Mouse (Mus musculus) liver, adult 2 months (tissue): ENCODE data around the gene Praf2. TPM values are rescaled to one million over a fixed set of nuclear protein-coding genes. Genes with fewer than 3 reads are reported as not detected.

Experiments
- DNase-seq: peaks from one replicate; pipeline ENCODE4 v3.0.0-alpha.2; 2011; ENCODE audit warnings: low read depth, low spot score; ENCODE audit errors: extremely low read depth
- H3K27ac ChIP-seq: fragments of 200-500 bp; replicated peaks from 2 replicates; pipeline ENCODE4 v1.5.1; 2012; ENCODE audit warnings: low read depth, mild to moderate bottlenecking, control low read depth, inconsistent platforms, low read length; ENCODE audit not compliant: insufficient read depth
- H3K27me3 ChIP-seq: fragments of 200-500 bp; 2 replicates; pipeline ENCODE4 v1.6.1; 2012; ENCODE audit warnings: mild to moderate bottlenecking, moderate library complexity, low read length, inconsistent platforms; ENCODE audit not compliant: control insufficient read depth, insufficient read depth
- H3K36me3 ChIP-seq: fragments of 200-500 bp; 2 replicates; pipeline ENCODE4 v1.6.1; 2012; ENCODE audit warnings: low read length, inconsistent platforms; ENCODE audit not compliant: control insufficient read depth, insufficient read depth
- H3K4me1 ChIP-seq: fragments of 200-500 bp; 2 replicates; pipeline ENCODE4 v1.6.1; 2011; ENCODE audit warnings: low read length; ENCODE audit not compliant: control insufficient read depth, insufficient read depth
- H3K4me3 ChIP-seq: fragments of 200-500 bp; 2 replicates; pipeline ENCODE4 v1.5.1; 2011; ENCODE audit warnings: low read depth, mild to moderate bottlenecking, control low read depth, low read length, moderate library complexity; ENCODE audit not compliant: insufficient read depth
- H3K79me2 ChIP-seq: fragments of 200-500 bp; 2 replicates; pipeline ENCODE4 v1.6.1; 2012; ENCODE audit warnings: inconsistent platforms, mild to moderate bottlenecking, low read length, moderate library complexity; ENCODE audit not compliant: control insufficient read depth, insufficient read depth
- H3K9ac ChIP-seq: fragments of 200-500 bp; 2 replicates; pipeline ENCODE4 v1.6.1; 2012; ENCODE audit warnings: low read depth, mild to moderate bottlenecking, control low read depth, inconsistent platforms, low read length
- CTCF ChIP-seq: fragments of 200-500 bp; IDR thresholded peaks from 2 replicates; pipeline ENCODE4 v1.5.1; 2011; ENCODE audit warnings: low read depth, low read length, control low read depth
- POLR2A ChIP-seq: fragments of 200-500 bp; IDR thresholded peaks from 2 replicates; pipeline ENCODE4 v1.6.1; 2011; ENCODE audit warnings: low read length, control low read depth; ENCODE audit not compliant: insufficient read depth; ENCODE audit errors: extremely low read depth
- WGBS: fragments of 180-500 bp; shearing (Covaris S2); methylation state at CpG from one replicate; pipeline ENCODE4 v1.1.7; 2018; 5-methylcytosine and 5-hydroxymethylcytosine counted together
- polyA plus RNA-seq: library from polyadenylated mRNA; depleted of rRNA; stranded (reverse); fragments of >200 nt; gene quantifications from 2 replicates; pipeline ENCODE4 v1.2.3, GENCODE M21; 2012
- total RNA-seq: library from RNA; depleted of rRNA; stranded (reverse); fragments of >200 nt; gene quantifications from 2 replicates; pipeline ENCODE4 v1.2.3, GENCODE M21; 2014

Gene Praf2
- total and polyA plus RNA-seq, 2 experiments: 1.1 to 7.7 TPM

DNA sequence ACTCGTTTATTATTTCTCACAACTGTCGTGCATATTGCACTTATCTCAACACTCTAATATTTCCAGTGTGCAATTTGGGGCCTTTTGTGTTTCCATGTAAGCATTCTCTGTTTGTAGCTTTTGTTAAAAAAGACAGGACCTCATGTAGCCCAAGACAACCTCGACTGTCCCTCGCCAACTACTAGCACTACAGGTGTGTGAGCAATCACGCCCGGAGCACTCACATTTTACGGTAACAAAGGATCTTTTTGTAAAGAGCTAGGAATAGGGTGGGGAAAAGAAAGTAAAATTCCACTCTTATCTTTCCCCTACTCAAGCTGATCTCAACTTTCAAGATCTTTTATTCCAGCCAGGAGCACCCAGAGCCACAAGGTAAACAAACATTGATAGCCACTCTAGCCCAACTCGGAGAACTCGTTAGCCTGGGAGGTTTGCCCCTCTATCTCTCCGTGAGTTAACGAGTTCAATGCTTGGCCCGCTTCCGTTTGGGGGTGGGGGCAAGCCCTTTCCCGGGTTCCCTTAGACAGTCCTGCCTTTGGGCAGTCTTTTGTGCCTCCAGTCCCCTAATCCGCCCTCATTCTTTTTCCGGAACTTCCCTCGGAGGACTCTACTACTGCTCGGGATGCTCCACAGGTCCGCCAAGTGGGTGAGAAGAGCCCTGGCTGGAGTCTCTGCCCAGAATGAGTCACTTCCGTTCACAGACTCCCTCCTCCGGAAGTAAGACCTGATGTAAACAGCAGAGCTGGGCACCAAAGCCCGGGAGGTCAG is 6.5 kb upstream of the Praf2 start, which contains the start of gene Gm45208:
TSS of gene Gm45208 (plus strand) at position 732 of the 768 bp plus-strand sequence.
- H3K27me3 ChIP-seq: no peaks in the 10 kb centered on the region
- H3K4me3 ChIP-seq: peak within 1 kb of the TSS; percentile 86
- peak within 1 kb of the TSS; percentile 98 for H3K27ac ChIP-seq
- H3K4me1 ChIP-seq: no peaks in the 10 kb centered on the region
- TF ChIP-seq POLR2A: no peak
- no peak for TF ChIP-seq CTCF
- peak within 1 kb of the TSS; percentile 83 for H3K9ac ChIP-seq
- H3K36me3 ChIP-seq: peaks cover 2% of the 10 kb centered on the region; the same call in 1 of the 2 replicates
- H3K79me2 ChIP-seq: peaks cover 3% of the 10 kb centered on the region; the same call in 1 of the 2 replicates
- DNase-seq: peak; percentile 83
- 4% methylated on average over 22 of the region's 22 CpGs for WGBS

DNA sequence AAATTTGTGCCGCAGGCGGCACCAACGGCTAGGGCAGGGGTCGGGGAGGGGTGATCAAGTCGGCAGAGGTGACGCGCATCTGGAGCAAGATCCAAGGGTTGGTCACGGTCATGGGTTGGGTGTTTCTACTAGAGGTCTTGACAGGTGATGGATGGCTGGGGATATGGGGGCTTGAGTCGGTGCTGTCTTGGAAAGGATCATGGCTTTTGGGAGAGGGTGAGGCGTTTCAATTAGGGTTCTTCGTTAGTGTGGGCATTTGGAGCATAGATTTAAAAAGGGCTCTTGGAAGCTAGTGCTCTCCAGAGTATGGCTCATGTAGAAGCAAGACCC is 6.0 kb upstream of the Praf2 start:
- TF ChIP-seq CTCF (no peak), POLR2A (peak; percentile 57; the same call in 1 of the 2 replicates)
- H3K4me1 ChIP-seq: no peaks in the 10 kb centered on the region
- WGBS: 0% methylated on average over 11 of the region's 11 CpGs
- H3K4me3 ChIP-seq: peak overlapping the region; percentile 86
- H3K36me3 ChIP-seq: peaks cover 2% of the 10 kb centered on the region; the same call in 1 of the 2 replicates
- peak overlapping the region; percentile 83 for H3K9ac ChIP-seq
- DNase-seq: no peak
- peaks cover 3% of the 10 kb centered on the region; the same call in 1 of the 2 replicates for H3K79me2 ChIP-seq
- H3K27ac ChIP-seq: peak overlapping the region; percentile 98
- H3K27me3 ChIP-seq: no peaks in the 10 kb centered on the region

DNA sequence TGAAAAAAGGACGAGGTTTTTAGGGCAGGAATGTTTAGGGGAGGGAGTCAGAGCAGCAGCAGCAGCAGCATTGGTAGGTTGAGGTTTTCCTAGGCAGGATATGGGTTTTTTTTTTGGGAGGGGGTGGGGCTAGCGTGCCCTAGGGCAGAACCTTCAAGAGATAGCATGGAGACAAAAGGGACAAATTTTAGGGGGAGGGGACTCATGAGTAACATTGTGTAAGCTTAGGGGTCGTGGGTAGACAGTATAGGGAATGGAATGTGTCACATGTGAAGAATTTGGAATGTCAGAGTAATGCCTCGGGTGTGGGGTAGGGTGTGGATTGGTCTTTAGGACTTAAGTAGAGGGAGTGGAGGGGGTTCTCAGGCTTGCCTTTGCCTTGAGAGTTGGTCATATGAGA is 5.5 kb upstream of the Praf2 start:
- TF ChIP-seq POLR2A (no peak), CTCF (no peak)
- Histone ChIP-seq H3K27ac (peak overlapping the region; percentile 98), H3K4me1 (no peaks in the 10 kb centered on the region), H3K9ac (peak overlapping the region; percentile 83), H3K4me3 (peak overlapping the region; percentile 86), H3K79me2 (peaks cover 3% of the 10 kb centered on the region; the same call in 1 of the 2 replicates), H3K36me3 (peaks cover 2% of the 10 kb centered on the region; the same call in 1 of the 2 replicates), H3K27me3 (no peaks in the 10 kb centered on the region)
- DNase-seq: no peak
- WGBS: 2% methylated on average over 4 of the region's 4 CpGs

DNA sequence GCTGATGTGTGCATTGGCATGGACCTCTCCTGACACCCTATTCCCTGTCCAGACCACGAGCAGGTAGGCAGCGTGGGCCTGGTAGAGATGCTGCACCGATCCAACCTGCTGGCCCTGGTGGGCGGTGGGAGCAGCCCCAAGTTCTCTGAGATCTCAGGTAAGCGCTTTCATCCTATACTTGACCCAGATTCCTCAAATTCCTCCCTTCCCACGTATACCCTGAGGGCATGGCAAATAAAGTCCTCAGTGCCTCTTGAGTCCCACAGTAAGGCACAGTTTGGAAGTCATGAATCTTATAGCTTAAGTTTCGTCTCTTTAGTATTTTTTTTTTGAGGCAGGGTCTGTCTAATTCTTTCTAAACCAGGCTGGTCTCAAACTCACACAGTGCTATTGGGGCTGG is 4.1 kb upstream of the Praf2 start:
- no peak for TF ChIP-seq CTCF
- no peak for TF ChIP-seq POLR2A
- Histone ChIP-seq H3K4me1 (no peaks in the 10 kb centered on the region; the same call in none of the 2 replicates), H3K36me3 (peaks cover 2% of the 10 kb centered on the region; the same call in 1 of the 2 replicates), H3K4me3 (no peak overlapping the region), H3K27ac (no peak overlapping the region), H3K9ac (no peak overlapping the region), H3K27me3 (no peaks in the 10 kb centered on the region), H3K79me2 (peaks cover 3% of the 10 kb centered on the region; the same call in 1 of the 2 replicates)
- DNase-seq: no peak
- 93% methylated on average over 7 of the region's 7 CpGs for WGBS

DNA sequence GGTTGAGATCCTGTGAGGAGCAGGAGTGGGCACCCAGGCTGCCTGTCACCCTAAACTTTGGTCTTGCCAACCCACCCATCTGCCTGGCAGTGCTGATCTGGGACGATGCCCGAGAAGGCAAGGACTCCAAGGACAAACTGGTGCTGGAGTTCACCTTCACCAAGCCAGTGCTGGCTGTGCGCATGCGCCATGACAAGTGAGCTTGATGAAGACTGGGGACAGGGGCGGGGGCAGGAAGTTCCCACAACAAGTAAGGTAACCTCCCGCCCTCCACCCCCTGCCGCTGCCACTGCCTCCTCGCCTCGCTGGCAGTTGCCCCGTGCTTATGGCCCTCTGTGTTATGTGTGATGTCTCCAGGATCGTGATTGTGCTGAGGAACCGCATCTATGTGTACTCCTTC is 2.4 kb upstream of the Praf2 start:
- Histone ChIP-seq H3K27ac (no peak overlapping the region), H3K36me3 (peaks cover 2% of the 10 kb centered on the region; the same call in 1 of the 2 replicates), H3K9ac (no peak overlapping the region), H3K79me2 (peaks cover 3% of the 10 kb centered on the region; the same call in 1 of the 2 replicates), H3K4me1 (no peaks in the 10 kb centered on the region; the same call in none of the 2 replicates), H3K27me3 (no peaks in the 10 kb centered on the region), H3K4me3 (no peak overlapping the region)
- TF ChIP-seq CTCF (no peak), POLR2A (no peak)
- DNase-seq: no peak
- WGBS: 86% methylated on average over 12 of the region's 12 CpGs

DNA sequence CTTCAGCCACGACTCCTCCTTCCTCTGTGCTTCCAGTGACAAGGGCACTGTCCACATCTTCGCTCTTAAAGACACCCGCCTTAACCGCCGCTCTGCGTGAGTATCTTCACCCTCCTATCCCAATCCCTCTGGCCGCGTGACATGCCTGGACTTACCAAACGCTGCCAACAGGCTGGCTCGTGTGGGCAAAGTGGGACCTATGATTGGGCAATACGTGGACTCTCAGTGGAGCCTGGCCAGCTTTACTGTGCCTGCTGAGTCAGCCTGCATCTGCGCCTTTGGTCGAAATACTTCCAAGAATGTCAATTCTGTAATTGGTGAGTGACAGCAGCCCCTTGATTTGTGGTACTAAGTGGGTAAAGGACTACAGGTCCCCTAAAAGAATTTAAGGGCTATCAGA is 1.1 kb upstream of the Praf2 start:
- TF ChIP-seq CTCF (no peak), POLR2A (no peak)
- H3K79me2 ChIP-seq: peaks cover 3% of the 10 kb centered on the region; the same call in 1 of the 2 replicates
- H3K27ac ChIP-seq: no peak overlapping the region; the same call in 1 of the 2 replicates
- H3K9ac ChIP-seq: no peak overlapping the region
- DNase-seq: peak; percentile 78
- 23% methylated on average over 13 of the region's 13 CpGs for WGBS
- H3K4me3 ChIP-seq: no peak overlapping the region
- no peaks in the 10 kb centered on the region for H3K27me3 ChIP-seq
- no peaks in the 10 kb centered on the region; the same call in none of the 2 replicates for H3K4me1 ChIP-seq
- peaks cover 2% of the 10 kb centered on the region; the same call in 1 of the 2 replicates for H3K36me3 ChIP-seq
